Mouse (Mus musculus): ENCODE measurements around the gene Tenm4. TPM values are rescaled to one million over a fixed set of nuclear protein-coding genes. Genes with fewer than 3 reads are reported as not detected.

Tenm4 gene
- polyA plus RNA-seq, 2 experiments: 12.7 to 37.4 TPM

DNA sequence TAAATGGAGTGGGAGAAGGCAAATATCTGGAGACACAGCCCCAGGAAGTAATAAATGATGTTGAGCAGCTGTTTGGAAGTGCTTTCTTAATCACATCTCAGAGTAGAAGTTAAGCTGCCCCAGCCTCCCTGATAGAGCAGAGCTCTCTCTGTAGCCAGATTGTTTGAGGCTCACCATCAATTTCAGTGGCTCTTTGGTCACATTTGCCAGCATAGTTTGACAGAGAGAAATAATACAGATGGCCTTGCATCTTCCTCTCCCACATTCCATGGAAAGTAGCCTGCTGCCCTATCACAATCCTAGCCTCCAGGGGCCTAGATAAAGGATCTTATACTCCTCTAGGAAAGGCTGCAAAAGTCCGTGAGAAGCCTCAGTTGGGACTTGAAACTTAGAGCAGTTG is 462.0 kb downstream of the Tenm4 start:
- TF ChIP-seq POLR2A (IDR thresholded peaks at IDR 0.05; ENCODE audit: borderline replicate concordance, extremely low read depth, insufficient read depth, insufficient read length): no peak
- Histone ChIP-seq H3K9me3 (ENCODE audit: control insufficient read depth, low read length) (no peaks in the 10 kb centered on the region), H3K36me3 (ENCODE audit: control insufficient read depth, insufficient read depth, low read length) (no peaks in the 10 kb centered on the region), H3K27ac (replicated peaks; ENCODE audit: low read depth, low read length) (no peak overlapping the region), H3K27me3 (ENCODE audit: control insufficient read depth, insufficient read depth, low read length) (no peaks in the 10 kb centered on the region), H3K4me2 (replicated peaks; ENCODE audit: low read depth, low read length, severe bottlenecking) (no peak overlapping the region), H3K4me3 (replicated peaks; ENCODE audit: low read length) (no peak overlapping the region), H3K9ac (ENCODE audit: low read depth, low read length, severe bottlenecking) (no peak overlapping the region), H3K4me1 (ENCODE audit: control insufficient read depth, insufficient read depth, low read length) (0 out of 2 replicates have a peak, but pooled peaks cover 1% of the 10 kb centered on the region)
- DNase-seq (ENCODE audit: low spot score): no peak
- no peak for ATAC-seq (ENCODE audit: low FRiP score, low read depth)
- WGBS: 75% methylated on average over 1 of the region's 1 CpGs

DNA sequence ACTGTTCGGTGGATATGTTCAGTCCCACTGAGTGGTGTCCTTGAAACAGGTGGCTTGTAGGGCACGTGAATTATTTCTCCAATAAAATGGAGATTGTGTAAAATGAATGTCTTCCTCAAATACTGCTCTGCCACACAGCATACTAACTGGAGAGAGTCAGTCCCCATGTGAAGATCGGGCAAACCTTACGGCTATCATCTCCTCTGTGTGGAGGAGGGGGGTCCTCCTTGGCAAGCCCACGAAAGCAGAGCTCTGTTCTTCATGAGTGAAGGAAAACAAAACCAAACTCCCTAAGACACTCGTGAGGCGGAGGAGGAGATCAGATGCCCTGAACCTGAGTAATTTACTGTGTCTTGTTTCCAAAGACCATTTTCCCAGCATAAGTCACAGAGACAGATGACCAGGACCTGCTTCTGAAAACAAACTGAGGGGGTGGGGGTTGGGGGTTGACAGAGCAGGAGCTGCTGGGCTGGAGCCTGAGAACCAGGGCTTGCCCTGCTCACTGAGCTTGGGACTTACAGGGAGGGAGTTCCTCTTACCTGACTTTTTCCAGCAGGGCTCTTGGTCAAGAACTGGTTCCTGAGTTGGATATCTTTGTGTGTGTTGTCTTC is 464.9 kb downstream of the Tenm4 start:
- no peak for TF ChIP-seq POLR2A (IDR thresholded peaks at IDR 0.05; ENCODE audit: borderline replicate concordance, extremely low read depth, insufficient read depth, insufficient read length)
- 58% methylated on average over 7 of the region's 7 CpGs for WGBS
- H3K27ac ChIP-seq (replicated peaks; ENCODE audit: low read depth, low read length): no peak overlapping the region

DNA sequence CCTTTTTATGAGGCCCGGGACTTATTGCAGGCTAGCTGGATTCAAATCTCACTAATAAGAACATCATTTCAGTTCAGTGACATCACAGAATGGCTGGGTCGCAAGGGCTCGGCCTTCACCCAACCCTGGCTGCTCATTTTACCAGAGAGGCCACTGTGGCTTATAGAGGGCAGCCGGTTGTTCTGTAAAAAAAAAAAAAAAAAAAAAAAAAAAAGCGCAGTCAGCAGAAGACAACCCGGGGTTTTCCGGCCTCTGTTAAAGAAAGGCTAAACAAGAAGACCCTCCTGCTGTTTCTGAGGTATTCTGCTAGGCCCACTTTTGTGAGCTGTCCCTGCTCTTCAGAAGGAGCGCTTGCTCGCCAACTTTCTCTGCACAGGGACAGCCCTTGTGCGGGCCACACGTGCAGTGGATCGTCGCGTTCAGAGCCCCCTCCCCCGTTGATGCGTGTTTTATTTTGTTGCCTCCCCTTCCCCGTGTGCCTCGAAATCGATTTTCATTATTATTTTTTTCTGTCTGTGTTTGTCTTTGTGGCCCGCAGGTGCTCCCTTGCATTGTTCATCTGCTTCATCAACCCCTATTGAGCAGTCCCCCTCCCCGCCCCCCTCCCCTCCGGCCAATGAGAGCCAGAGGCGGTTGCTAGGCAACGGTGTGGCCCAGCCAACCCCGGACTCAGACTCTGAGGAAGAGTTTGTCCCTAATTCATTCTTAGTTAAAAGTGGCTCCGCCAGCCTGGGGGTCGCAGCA is 472.6 kb downstream of the Tenm4 start:
- TF ChIP-seq POLR2A (IDR thresholded peaks at IDR 0.05; ENCODE audit: borderline replicate concordance, extremely low read depth, insufficient read depth, insufficient read length): no peak
- ATAC-seq (ENCODE audit: low FRiP score, low read depth) (peak; percentile 92), DNase-seq (ENCODE audit: low spot score) (peak; percentile 85)
- 0 out of 2 replicates have a peak overlapping the region, but pooled peaks have one; percentile 48 for H3K27ac ChIP-seq (replicated peaks; ENCODE audit: low read depth, low read length)
- H3K4me1 ChIP-seq (ENCODE audit: control insufficient read depth, insufficient read depth, low read length): peaks cover 31% of the 10 kb centered on the region
- peak overlapping the region; percentile 73 for H3K4me2 ChIP-seq (replicated peaks; ENCODE audit: low read depth, low read length, severe bottlenecking)
- H3K4me3 ChIP-seq (replicated peaks; ENCODE audit: low read length): peak overlapping the region; percentile 36
- no peaks in the 10 kb centered on the region for H3K27me3 ChIP-seq (ENCODE audit: control insufficient read depth, insufficient read depth, low read length)
- no peaks in the 10 kb centered on the region for H3K9me3 ChIP-seq (ENCODE audit: control insufficient read depth, low read length)
- WGBS: under 1% methylated on average over 26 of the region's 27 CpGs
- H3K9ac ChIP-seq (ENCODE audit: low read depth, low read length, severe bottlenecking): peak overlapping the region; percentile 16; the same call in 1 of the 2 replicates
- no peaks in the 10 kb centered on the region for H3K36me3 ChIP-seq (ENCODE audit: control insufficient read depth, insufficient read depth, low read length)

More for the DNA sequence above, 464.9 kb downstream of the Tenm4 start:
- 0 out of 2 replicates have a peak, but pooled peaks cover 3% of the 10 kb centered on the region for H3K4me1 ChIP-seq (ENCODE audit: control insufficient read depth, insufficient read depth, low read length)
- H3K27me3 ChIP-seq (ENCODE audit: control insufficient read depth, insufficient read depth, low read length): no peaks in the 10 kb centered on the region
- DNase-seq (ENCODE audit: low spot score): no peak
- no peak overlapping the region for H3K4me3 ChIP-seq (replicated peaks; ENCODE audit: low read length)
- no peak for ATAC-seq (ENCODE audit: low FRiP score, low read depth)
- H3K9me3 ChIP-seq (ENCODE audit: control insufficient read depth, low read length): no peaks in the 10 kb centered on the region
- no peak overlapping the region for H3K4me2 ChIP-seq (replicated peaks; ENCODE audit: low read depth, low read length, severe bottlenecking)
- H3K36me3 ChIP-seq (ENCODE audit: control insufficient read depth, insufficient read depth, low read length): no peaks in the 10 kb centered on the region
- no peak overlapping the region for H3K9ac ChIP-seq (ENCODE audit: low read depth, low read length, severe bottlenecking)

DNA sequence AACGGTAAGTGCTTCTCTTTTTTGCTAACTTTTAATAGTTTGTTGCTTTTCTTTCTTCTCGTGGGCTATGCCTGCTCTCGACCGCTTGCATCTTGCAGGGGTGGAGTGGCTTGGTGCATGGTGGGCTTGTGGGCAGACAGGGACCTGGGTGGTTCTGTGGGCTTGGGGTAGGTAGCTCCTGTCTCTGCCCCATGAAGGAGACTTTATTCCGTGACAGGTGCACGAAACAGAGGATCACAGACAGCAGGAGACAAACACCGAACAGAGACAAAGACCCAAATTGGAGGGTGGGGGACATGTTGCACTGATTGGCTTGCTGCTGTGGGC is 473.1 kb downstream of the Tenm4 start:
- Histone ChIP-seq H3K4me1 (ENCODE audit: control insufficient read depth, insufficient read depth, low read length) (peaks cover 31% of the 10 kb centered on the region), H3K4me2 (replicated peaks; ENCODE audit: low read depth, low read length, severe bottlenecking) (peak overlapping the region; percentile 73), H3K9me3 (ENCODE audit: control insufficient read depth, low read length) (no peaks in the 10 kb centered on the region), H3K27ac (replicated peaks; ENCODE audit: low read depth, low read length) (no peak overlapping the region), H3K9ac (ENCODE audit: low read depth, low read length, severe bottlenecking) (peak overlapping the region; percentile 16; the same call in 1 of the 2 replicates), H3K36me3 (ENCODE audit: control insufficient read depth, insufficient read depth, low read length) (no peaks in the 10 kb centered on the region), H3K27me3 (ENCODE audit: control insufficient read depth, insufficient read depth, low read length) (no peaks in the 10 kb centered on the region), H3K4me3 (replicated peaks; ENCODE audit: low read length) (peak overlapping the region; percentile 36)
- 20% methylated on average over 7 of the region's 7 CpGs for WGBS
- no peak for DNase-seq (ENCODE audit: low spot score)
- peak; percentile 23; the same call in 1 of the 2 replicates for ATAC-seq (ENCODE audit: low FRiP score, low read depth)
- no peak for TF ChIP-seq POLR2A (IDR thresholded peaks at IDR 0.05; ENCODE audit: borderline replicate concordance, extremely low read depth, insufficient read depth, insufficient read length)

- Histone ChIP-seq H3K9me3 (ENCODE audit: control insufficient read depth, low read length) (no peaks in the 10 kb centered on the region), H3K4me2 (replicated peaks; ENCODE audit: low read depth, low read length, severe bottlenecking) (0 out of 2 replicates have a peak overlapping the region, but pooled peaks have one; percentile 14), H3K4me3 (replicated peaks; ENCODE audit: low read length) (no peak overlapping the region), H3K27ac (replicated peaks; ENCODE audit: low read depth, low read length) (no peak overlapping the region), H3K36me3 (ENCODE audit: control insufficient read depth, insufficient read depth, low read length) (no peaks in the 10 kb centered on the region), H3K4me1 (ENCODE audit: control insufficient read depth, insufficient read depth, low read length) (peaks cover 53% of the 10 kb centered on the region), H3K9ac (ENCODE audit: low read depth, low read length, severe bottlenecking) (no peak overlapping the region), H3K27me3 (ENCODE audit: control insufficient read depth, insufficient read depth, low read length) (no peaks in the 10 kb centered on the region)
- TF ChIP-seq POLR2A (IDR thresholded peaks at IDR 0.05; ENCODE audit: borderline replicate concordance, extremely low read depth, insufficient read depth, insufficient read length): no peak
- no peak for ATAC-seq (ENCODE audit: low FRiP score, low read depth)
- WGBS: 37% methylated on average over 4 of the region's 4 CpGs
- no peak for DNase-seq (ENCODE audit: low spot score)
These were observed 476.6 kb downstream of the Tenm4 start for GRCm38 (mm10) chr7:96647657-96648056.

Measured in limb, embryonic 14.5 days (tissue).